Mouse (Mus musculus): ENCODE measurements around the gene Ly6g6f. TPM values are rescaled to one million over a fixed set of nuclear protein-coding genes. Genes with fewer than 3 reads are reported as not detected.
"Not testable (repeated sequence)": the region's sequence is repeated elsewhere in the genome, so short reads cannot be mapped to it uniquely, and the experiment has no call there.

The Ly6g6f gene
- polyA plus RNA-seq, 1 experiment from 2014 or later: 0.68 TPM

GRCm38 (mm10) chr17:35048149-35048931 is 37.1 kb downstream of the Ly6g6f start:
- no peak for ATAC-seq (ENCODE audit: low read depth)
- Histone ChIP-seq H3K4me2 (peak overlapping the region; percentile 6; the same call in 1 of the 2 replicates), H3K27me3 (no peaks in the 10 kb centered on the region), H3K36me3 (peaks cover 4% of the 10 kb centered on the region; the same call in 1 of the 2 replicates), H3K4me1 (replicated peaks) (peaks cover 58% of the 10 kb centered on the region), H3K4me3 (no peak overlapping the region), H3K27ac (replicated peaks) (peak overlapping the region; percentile 42; the same call in 1 of the 2 replicates), H3K9me3 (no peaks in the 10 kb centered on the region), H3K9ac (no peak overlapping the region)
- 35% methylated on average over 11 of the region's 11 CpGs for WGBS

GRCm38 (mm10) chr17:35047688-35048087 is 37.7 kb downstream of the Ly6g6f start:
- ATAC-seq (ENCODE audit: low read depth): no peak
- peak overlapping the region; percentile 42 for H3K27ac ChIP-seq (replicated peaks)
- peak overlapping the region; percentile 6; the same call in 1 of the 2 replicates for H3K4me2 ChIP-seq
- H3K9me3 ChIP-seq: no peaks in the 10 kb centered on the region
- peaks cover 54% of the 10 kb centered on the region for H3K4me1 ChIP-seq (replicated peaks)
- WGBS: 66% methylated on average over 1 of the region's 1 CpGs
- 0 out of 2 replicates have a peak, but pooled peaks cover under 1% of the 10 kb centered on the region for H3K36me3 ChIP-seq
- no peak overlapping the region for H3K9ac ChIP-seq
- no peaks in the 10 kb centered on the region for H3K27me3 ChIP-seq
- H3K4me3 ChIP-seq: no peak overlapping the region

DNA sequence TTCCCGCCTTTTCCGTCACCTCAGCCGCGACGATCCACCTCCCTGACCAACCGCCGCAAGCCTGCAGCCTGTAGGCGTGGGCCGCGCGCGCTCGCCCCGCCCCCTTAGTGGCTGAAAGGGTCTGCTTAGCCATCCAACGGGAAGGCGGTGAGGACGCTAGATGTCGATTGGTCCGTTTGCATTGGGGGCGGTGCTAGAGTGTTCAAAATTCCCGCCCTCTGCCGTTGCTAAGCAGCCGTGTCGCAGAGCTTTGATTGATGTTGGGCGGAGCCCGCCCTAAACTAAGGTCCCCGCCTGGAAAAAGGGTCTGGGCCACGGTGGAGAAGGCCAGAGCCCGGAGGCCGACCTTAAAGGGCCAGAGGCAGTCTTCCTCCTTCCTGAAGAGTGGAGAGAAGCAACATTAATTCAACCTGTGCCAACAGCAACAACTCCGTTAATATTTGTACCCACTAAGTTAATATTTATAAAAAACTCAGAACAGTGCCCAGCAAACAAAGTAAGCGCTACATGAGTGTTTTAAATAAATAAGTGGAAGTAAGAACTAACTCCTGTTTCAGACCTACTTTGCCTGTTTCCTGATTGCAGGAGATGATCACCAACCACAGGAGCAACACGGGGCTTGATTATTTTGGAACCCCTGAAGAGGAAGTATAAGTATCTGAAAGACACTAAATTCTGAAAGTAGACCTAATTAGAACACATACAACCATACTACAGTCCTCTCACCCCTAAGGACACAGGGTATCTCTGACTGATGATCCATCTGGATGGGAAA is 38.5 kb downstream of the Ly6g6f start, which contains the start of gene Msh5:
Gene Msh5 (minus strand): TSS at position 65 of the 775 bp plus-strand sequence.
- H3K4me1 ChIP-seq (replicated peaks): peaks cover 46% of the 10 kb centered on the region
- peak within 1 kb of the TSS; percentile 58 for H3K4me3 ChIP-seq
- no peaks in the 10 kb centered on the region for H3K27me3 ChIP-seq
- no peaks in the 10 kb centered on the region for H3K9me3 ChIP-seq
- peak within 1 kb of the TSS; percentile 76 for H3K27ac ChIP-seq (replicated peaks)
- H3K4me2 ChIP-seq: peak within 1 kb of the TSS; percentile 99
- ATAC-seq (ENCODE audit: low read depth): peak; percentile 98
- H3K9ac ChIP-seq: peak within 1 kb of the TSS; percentile 83
- H3K36me3 ChIP-seq: no peaks in the 10 kb centered on the region
- WGBS: 3% methylated on average over 33 of the region's 33 CpGs

DNA sequence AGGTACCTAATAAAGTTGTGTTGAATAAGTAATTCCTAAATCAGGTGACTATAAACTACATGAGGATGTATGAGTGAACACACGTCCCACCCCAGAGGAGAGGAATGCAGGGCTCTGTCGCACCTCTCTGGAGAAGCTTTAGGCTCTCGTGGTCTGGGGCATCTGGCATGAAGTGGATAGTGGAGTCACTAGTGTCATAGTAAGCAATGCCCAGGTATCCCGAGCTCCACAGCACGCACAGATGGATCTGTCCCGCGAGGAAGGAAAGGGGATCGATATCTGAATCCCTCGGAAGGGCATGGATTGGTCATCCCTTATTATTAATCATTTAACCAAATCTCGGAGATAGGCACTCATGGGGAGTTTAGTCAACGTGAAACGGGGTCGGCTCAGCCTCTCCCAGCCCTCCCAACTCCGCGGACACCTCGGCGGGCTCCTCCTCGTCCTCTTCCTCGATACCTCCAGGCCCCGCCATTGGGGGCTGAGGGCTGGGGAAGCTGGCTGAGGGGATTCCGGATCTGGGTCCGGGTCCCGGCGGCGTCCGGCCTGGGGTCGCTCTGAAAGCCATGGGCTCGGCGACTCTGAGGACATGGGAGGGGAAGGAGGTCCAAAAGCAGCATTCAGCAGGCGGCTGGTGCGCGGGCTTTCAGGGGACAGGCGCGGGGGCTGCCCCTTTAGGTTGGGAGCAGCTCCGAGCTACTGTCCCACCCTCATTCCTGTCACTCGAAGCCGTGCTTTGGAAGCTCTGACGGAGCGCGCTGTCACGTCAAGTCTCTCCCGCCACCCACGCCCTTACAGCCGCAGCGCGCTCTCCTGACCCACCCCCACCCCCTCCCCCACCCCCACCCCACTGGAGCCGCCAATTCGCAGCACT is 39.4 kb downstream of the Ly6g6f start:
- H3K36me3 ChIP-seq: no peaks in the 10 kb centered on the region
- peak overlapping the region; percentile 58 for H3K4me3 ChIP-seq
- H3K4me2 ChIP-seq: peak overlapping the region; percentile 99
- no peaks in the 10 kb centered on the region for H3K27me3 ChIP-seq
- H3K4me1 ChIP-seq (replicated peaks): peaks cover 38% of the 10 kb centered on the region
- 7% methylated on average over 33 of the region's 48 CpGs for WGBS
- no peaks in the 10 kb centered on the region for H3K9me3 ChIP-seq
- H3K9ac ChIP-seq: peak overlapping the region; percentile 83
- peak overlapping the region; percentile 76 for H3K27ac ChIP-seq (replicated peaks)
- ATAC-seq (ENCODE audit: low read depth): peak; percentile 74

DNA sequence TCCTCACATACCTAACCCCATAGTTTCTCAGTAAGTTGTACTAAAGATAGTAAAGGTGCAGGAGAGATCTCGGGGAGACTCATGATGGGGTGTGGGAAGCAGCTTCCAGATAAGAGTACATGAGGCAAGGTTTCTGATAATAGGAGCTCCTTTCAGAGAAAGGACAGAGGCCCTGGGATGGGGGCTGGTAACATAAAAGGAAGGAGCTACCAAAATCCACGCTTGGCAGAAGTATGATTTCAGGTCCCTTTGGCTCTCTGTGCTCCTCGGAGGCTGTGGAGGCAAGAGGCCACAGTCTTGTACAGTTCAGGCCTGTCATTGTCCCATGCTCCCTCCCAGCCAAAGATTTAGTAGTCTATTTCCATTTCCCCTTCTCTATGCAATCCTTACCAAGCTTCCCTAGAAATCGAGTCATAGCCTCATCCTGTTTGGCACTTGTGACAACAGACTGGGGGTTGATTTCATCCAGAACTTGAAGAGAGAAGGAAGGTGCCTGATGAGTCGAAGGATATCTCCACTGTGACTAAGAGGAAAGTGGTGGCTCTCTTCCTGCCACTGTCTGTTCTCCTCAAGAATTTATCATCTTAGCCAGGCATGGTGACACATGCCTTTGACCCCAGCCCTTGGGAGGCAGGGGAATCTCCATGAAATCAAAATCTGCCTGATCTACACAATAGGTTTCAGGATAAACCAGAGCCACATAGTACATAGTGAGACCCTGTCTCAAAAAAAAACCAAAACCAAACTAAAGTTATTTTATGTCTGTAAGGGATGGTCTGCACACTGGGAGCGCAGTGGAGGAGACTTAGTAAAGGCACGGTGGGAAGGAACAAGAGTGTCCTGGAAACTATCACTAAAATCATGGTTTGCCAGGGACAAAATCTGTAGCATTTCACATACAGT is 40.3 kb downstream of the Ly6g6f start:
- Histone ChIP-seq H3K27me3 (no peaks in the 10 kb centered on the region), H3K9ac (peak overlapping the region; percentile 83; the same call in 1 of the 2 replicates), H3K36me3 (no peaks in the 10 kb centered on the region), H3K9me3 (no peaks in the 10 kb centered on the region), H3K27ac (replicated peaks) (no peak overlapping the region), H3K4me3 (peak overlapping the region; percentile 58), H3K4me2 (peak overlapping the region; percentile 99), H3K4me1 (replicated peaks) (peaks cover 31% of the 10 kb centered on the region)
- WGBS: 80% methylated on average over 7 of the region's 7 CpGs
- ATAC-seq (ENCODE audit: low read depth): no peak

GRCm38 (mm10) chr17:35043794-35044193 is 41.6 kb downstream of the Ly6g6f start:
- WGBS: 86% methylated on average over 4 of the region's 4 CpGs
- no peaks in the 10 kb centered on the region for H3K36me3 ChIP-seq
- no peaks in the 10 kb centered on the region for H3K27me3 ChIP-seq
- no peak overlapping the region for H3K4me3 ChIP-seq
- H3K9ac ChIP-seq: no peak overlapping the region
- no peak overlapping the region for H3K27ac ChIP-seq (replicated peaks)
- H3K4me2 ChIP-seq: no peak overlapping the region
- H3K4me1 ChIP-seq (replicated peaks): peaks cover 21% of the 10 kb centered on the region
- no peaks in the 10 kb centered on the region for H3K9me3 ChIP-seq
- ATAC-seq (ENCODE audit: low read depth): no peak

GRCm38 (mm10) chr17:35039121-35039873 is 46.1 kb downstream of the Ly6g6f start:
- no peaks in the 10 kb centered on the region for H3K4me1 ChIP-seq (replicated peaks)
- H3K9ac ChIP-seq: no peak overlapping the region
- no peak for ATAC-seq (ENCODE audit: low read depth)
- H3K36me3 ChIP-seq: no peaks in the 10 kb centered on the region
- H3K4me2 ChIP-seq: no peak overlapping the region
- no peak overlapping the region for H3K4me3 ChIP-seq
- no peak overlapping the region for H3K27ac ChIP-seq (replicated peaks)
- H3K27me3 ChIP-seq: no peaks in the 10 kb centered on the region
- H3K9me3 ChIP-seq: no peaks in the 10 kb centered on the region
- 88% methylated on average over 11 of the region's 11 CpGs for WGBS

DNA sequence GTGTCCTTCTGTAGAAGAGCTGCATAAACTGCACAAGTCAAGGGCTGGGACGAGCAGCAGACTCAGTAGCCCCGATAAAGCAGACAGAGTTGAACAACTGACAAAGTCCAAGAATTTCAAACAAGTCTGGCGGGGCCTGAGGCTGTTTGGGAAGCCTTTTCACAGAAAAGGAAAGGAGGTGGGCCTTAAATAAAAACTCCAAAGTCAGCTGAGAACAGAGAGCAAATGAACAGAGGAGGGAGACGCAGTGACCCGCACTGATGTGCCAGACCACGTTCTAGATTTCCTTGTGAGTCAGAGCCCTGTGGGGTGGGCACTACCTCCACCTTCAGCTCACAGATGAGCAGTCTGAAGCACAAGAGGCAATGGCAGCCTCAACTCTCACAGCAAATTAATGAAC is 50.5 kb downstream of the Ly6g6f start:
- H3K9ac ChIP-seq: no peak overlapping the region
- no peak overlapping the region for H3K4me3 ChIP-seq
- H3K36me3 ChIP-seq: no peaks in the 10 kb centered on the region
- peaks cover 1% of the 10 kb centered on the region for H3K4me1 ChIP-seq (replicated peaks)
- no peak overlapping the region for H3K4me2 ChIP-seq
- no peak for ATAC-seq (ENCODE audit: low read depth)
- no peaks in the 10 kb centered on the region for H3K9me3 ChIP-seq
- H3K27me3 ChIP-seq: no peaks in the 10 kb centered on the region
- H3K27ac ChIP-seq (replicated peaks): no peak overlapping the region
- 74% methylated on average over 6 of the region's 6 CpGs for WGBS

GRCm38 (mm10) chr17:35033703-35034102 is 51.7 kb downstream of the Ly6g6f start:
- ATAC-seq (ENCODE audit: low read depth); H3K4me3 ChIP-seq; H3K9me3 ChIP-seq; H3K4me2 ChIP-seq; H3K27me3 ChIP-seq; H3K4me1 ChIP-seq (replicated peaks); H3K9ac ChIP-seq; H3K27ac ChIP-seq (replicated peaks); H3K36me3 ChIP-seq: not testable (repeated sequence)
- 81% methylated on average over 1 of the region's 1 CpGs for WGBS

- H3K4me2 ChIP-seq: no peak overlapping the region
- WGBS: 73% methylated on average over 8 of the region's 8 CpGs
- ATAC-seq (ENCODE audit: low read depth): no peak
Observed at GRCm38 (mm10) chr17:35032323-35032870, 53.0 kb downstream of the Ly6g6f start.

More at GRCm38 (mm10) chr17:35032323-35032870, 53.0 kb downstream of the Ly6g6f start:
- Histone ChIP-seq H3K36me3 (no peaks in the 10 kb centered on the region), H3K9ac (no peak overlapping the region), H3K27ac (replicated peaks) (no peak overlapping the region), H3K4me3 (no peak overlapping the region), H3K27me3 (no peaks in the 10 kb centered on the region), H3K9me3 (no peaks in the 10 kb centered on the region), H3K4me1 (replicated peaks) (peaks cover 21% of the 10 kb centered on the region)

Data from neural tube, embryonic 13.5 days (tissue).